Mouse (Mus musculus) CD8-positive naive resting alpha-beta T cell, adult 2 months (primary cell): ENCODE data around the gene Psmb8.

Experiments
- DNase-seq, 2 experiments: peaks; one replicate each; pipeline ENCODE4 v3.0.0; 2022; ENCODE audit warnings: low read depth in 2 of 2, low spot score in 2 of 2

Gene Psmb8

DNA sequence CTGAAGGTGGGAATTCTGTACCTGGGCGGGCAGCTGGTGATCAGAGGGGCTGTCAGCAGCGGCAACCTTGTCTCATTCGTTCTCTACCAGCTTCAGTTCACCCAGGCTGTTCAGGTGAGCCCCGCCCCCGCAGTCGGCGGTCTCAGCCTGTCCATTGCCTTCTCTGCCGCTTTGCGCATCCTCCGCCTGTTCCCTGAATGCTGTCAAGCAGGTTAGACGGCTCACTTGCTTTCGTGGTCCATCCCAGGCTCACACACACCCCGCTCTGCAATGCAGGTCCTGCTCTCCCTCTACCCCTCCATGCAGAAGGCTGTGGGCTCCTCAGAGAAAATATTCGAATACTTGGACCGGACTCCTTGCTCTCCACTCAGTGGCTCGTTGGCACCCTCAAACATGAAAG, 4.7 kb upstream of the Psmb8 start:
- DNase-seq: no peak

DNA sequence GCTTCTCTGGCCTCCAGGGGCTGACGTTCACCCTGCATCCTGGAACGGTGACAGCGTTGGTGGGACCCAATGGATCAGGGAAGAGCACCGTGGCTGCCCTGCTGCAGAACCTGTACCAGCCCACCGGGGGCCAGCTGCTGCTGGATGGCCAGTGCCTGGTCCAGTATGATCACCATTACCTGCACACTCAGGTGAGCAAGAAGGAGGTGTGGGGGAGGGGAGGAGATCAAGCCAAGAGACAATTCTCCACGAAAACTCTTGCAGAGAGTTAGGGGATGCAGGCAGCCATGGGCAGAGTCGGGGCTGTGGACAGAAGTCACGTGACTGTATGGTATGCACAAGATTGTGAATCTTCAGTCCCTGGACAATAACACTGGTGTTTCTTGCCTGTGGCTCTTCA, 4.1 kb upstream of the Psmb8 start:
- DNase-seq: no peak

DNA sequence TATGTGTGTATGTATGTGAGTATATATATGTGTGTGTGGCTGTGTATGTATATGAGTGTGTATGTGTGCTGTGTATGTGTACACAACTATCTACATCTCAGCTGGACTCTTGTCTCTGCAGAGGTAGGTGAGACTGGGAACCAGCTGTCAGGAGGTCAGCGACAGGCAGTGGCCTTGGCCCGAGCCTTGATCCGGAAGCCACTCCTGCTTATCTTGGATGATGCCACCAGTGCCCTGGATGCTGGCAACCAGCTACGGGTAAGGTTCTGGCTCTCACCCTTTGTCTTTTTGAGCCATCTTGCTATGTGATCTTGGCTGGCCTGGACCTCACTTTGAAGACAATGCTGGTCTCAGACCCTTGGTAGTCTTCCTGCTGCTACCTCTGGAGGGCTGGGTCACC, 2.8 kb upstream of the Psmb8 start:
- no peak for DNase-seq

DNA sequence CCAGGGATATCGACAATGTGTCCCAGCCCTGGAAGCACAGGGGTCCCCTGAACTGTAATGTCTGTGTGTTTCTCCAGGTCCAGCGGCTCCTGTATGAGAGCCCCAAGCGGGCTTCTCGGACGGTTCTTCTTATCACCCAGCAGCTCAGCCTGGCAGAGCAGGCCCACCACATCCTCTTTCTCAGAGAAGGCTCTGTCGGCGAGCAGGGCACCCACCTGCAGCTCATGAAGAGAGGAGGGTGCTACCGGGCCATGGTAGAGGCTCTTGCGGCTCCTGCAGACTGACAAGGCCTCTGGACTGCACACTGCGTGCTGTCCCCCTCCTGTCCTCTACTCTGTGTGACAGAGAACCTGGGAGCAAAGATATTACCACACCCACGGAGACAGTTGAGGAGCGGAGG, 1.0 kb upstream of the Psmb8 start:
- peak; percentile 70 to 73 for DNase-seq

DNA sequence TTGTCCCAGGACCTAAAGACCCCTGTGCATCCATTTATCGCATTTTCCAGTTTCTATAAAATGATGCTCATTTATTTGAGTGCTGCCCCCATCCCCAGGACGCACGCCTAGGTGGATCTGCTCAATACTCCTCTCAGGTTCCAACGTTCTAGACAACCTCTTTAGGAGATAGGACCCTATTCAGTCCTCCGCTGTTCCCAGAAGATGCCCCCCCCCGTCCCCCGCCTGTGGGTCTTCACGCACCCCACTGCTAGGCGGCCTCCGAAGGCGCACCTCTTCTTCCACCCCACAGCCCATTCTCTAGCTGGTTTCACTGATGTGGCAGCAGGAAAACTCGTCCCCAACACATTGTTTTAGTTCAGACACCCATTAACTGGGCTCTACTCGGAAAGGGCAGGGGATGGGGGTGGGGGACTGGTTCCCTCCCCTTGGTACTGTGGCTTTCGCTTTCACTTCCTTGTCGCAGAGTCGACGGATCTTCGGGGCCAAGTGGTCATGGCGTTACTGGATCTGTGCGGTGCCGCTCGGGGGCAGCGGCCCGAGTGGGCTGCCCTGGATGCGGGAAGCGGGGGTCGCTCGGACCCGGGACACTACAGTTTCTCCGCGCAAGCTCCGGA, 491 bp downstream of the Psmb8 start:
- DNase-seq: peak in 1 of 2 experiments; percentile 72

DNA sequence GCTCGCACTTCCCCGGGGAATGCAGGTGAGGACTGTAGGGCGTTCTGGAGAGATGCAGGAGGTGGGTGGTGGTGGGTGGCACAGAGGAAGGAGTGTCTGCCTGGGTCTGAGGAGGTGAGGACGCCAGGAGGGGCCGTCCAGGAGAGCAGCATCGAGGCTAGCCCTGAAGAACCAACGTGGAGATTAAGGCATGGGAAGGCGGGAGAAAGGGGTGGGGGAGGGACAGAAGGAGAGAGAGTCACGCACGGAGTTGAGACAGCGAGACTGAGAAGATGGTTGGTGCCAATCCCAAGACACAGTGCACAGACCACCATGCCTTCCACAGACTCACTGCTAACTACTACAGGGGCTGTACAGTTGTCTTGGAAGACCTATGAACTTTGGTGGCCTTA, 996 bp downstream of the Psmb8 start:
- no peak for DNase-seq

DNA sequence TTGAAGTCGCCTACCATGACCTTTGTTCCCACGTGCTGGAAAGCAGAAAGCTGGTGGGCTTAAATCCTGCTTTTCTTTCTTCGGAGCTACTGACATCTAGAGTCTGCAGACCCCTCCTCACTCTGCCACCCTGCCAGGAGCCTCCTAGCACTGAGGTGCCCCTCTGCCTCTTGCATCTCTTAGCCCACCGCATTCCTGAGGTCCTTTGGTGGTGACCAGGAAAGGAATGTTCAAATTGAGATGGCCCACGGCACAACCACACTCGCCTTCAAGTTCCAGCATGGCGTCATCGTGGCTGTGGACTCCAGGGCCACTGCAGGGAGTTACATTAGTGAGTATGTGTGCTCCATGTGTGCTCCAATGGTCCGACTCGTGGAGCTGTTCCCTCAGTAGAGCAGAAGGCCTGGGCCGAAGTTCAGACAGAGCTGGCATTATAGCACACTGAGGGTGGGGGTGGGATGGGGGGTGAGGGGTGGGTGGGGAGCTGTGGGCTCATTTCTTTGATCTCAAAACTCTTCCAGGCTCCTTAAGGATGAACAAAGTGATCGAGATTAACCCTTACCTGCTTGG, 1.6 kb downstream of the Psmb8 start:
- no peak for DNase-seq

DNA sequence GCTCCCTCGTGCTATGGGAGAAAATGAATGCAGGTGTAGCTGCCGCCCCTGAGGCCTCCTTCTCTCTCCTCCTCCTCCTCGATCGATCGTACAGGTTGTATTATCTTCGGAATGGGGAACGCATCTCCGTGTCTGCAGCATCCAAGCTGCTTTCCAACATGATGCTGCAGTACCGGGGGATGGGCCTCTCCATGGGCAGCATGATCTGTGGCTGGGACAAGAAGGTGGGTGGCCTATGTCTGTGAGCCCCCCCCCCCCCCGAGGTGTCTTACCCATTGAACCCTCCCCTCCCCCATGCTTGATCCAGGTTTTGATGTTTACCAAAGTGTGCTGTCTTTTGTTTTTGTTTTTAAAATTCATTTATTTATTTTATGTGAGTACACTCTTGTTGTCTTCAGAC, 2.5 kb downstream of the Psmb8 start:
- DNase-seq: no peak

DNA sequence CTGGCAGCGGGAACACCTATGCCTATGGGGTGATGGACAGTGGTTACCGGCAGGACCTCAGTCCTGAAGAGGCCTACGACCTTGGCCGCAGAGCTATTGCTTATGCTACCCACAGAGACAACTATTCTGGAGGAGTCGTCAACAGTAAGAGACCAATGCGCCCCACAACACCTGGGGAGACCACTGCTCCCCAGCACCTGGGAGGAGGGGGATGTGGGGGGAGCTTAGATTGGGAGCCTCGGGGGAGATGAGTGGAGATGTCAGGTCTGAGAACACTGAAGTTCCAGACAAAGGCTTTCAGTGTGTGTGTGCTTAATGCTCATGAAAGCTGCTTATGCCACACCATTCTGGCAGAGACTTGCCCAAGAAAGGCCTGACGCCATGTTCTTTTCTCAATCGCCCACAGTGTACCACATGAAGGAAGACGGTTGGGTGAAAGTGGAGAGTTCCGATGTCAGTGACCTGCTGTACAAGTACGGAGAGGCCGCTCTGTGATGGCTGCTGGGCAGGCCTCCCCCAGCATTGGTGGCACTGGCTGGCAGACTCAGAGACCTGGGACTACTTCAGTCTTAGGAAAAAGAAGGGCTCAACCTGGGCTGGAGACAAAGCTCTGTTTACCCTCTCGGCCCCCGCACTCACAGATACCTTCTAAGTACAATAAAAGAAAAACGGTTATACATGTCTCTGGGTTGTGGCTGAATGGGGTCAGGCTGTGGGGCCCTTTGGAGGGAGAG, 3.4 kb downstream of the Psmb8 start:
- DNase-seq: no peak

DNA sequence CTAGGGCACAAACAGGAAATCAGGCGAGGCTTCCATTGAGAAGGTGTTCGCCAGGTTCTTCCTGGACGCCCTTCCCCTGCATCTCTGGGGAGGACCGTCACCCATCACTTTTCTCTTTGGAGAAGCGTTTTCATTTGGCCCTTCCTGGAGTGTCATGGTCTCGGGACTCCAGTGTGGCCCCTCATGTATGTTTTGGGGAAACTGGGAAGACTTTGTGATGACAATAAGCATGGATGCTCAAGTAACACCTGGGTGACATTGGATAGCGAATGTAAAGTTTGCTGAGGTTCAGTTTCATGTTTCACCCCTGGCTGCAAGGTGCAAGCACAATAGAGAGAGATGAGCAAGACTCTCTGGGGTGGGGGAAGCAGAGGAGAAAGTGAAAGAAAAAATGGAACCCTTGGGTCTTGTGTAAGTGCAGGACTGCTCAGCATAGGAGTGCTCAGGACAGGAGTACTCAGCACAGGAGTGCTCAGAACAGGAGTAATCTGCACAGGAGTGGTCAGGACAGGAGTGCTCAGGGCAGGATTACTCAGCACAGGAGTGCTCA, 4.1 kb downstream of the Psmb8 start:
- no peak for DNase-seq

DNA sequence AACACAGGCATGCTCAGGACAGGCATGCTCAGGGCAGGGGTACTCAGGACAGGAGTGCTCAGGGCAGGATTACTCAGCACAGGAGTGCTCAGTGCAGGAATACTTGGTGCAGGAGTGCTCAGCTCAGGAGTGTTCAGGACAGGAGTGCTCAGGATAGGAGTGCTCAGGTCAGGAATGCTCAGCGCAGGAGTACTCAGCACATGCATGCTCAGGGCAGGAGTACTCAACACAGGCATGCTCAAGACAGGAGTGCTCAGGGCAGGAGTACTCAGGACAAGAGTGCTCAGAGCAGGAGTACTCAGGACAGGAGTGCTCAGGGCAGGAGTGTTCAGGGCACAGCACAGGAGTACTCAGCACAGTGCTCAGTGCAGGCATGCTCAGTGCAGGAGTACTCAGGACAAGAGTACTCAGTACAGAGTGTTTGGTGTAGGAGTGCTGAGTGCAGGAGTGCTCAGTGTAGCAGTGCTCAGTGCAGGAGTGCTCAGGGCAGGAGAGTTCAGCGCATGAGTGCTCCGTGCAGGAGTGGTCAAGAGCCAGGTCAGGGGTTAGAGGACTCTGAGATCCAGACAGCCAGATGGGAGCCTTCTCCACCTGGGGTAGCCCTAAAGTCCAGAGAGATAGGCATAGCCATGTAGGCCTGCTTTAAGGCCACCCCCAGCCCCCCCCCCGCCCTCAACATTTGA, 5.4 kb downstream of the Psmb8 start:
- no peak for DNase-seq

DNA sequence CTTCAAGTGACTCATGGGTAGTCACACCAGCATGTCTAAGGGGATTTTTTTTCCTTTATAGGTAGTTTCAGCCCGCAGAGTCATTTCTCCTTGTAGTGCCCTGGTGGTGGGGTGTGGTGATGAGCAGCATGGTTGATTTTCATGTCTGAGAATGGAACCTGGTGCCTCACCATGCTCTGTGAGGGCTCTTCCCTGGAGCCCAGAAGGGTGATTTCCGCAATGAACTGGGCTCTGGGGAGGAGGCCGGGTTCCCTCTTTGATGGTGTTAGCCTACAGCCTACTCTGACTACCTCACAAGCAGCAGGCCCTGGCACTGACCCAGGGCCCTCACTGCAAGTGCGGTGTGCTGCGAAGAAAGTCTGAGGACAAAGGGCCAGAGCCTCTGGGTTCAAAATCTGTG, 5.9 kb downstream of the Psmb8 start, which contains the start of gene Tap2:
TSS of gene Tap2 (plus strand) at position 84 of the 400 bp plus-strand sequence.
- DNase-seq: no peak

DNA sequence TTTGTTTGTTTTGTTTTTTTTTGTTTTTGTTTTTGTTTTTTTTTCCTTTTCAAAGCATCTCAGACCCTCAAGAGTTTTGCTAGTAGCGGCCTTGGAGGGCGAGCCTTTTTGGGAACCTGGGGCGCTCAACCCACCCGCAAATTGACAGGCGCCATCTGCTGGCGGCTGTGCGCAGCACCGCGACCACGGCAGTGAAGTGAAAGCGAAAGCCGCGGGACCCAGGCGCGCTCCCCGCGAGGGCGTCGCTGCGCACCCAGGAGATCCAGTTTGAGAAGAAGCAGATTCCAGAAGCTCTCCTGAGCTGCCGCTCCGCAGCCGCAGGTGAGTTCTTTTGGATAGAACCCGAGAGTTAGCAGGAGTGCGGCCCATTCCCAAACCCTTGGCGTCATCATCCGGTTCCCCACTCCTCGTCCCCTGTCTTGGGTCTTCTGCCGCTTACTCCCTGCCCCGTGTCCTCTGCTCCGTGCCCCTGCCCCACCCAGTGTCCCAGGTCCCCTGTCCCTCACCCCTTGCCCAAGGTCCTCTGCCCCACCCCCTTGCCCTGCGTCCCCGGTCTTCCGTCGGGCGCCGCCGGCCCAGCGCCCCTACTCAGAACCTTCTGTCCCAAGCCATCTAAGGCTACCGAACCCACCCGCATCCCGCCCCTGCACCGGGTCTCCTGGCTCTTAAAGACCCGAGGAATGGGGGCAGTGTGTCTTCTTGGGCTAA, 6.9 kb downstream of the Psmb8 start:
- peak; percentile 91 to 93 for DNase-seq

DNA sequence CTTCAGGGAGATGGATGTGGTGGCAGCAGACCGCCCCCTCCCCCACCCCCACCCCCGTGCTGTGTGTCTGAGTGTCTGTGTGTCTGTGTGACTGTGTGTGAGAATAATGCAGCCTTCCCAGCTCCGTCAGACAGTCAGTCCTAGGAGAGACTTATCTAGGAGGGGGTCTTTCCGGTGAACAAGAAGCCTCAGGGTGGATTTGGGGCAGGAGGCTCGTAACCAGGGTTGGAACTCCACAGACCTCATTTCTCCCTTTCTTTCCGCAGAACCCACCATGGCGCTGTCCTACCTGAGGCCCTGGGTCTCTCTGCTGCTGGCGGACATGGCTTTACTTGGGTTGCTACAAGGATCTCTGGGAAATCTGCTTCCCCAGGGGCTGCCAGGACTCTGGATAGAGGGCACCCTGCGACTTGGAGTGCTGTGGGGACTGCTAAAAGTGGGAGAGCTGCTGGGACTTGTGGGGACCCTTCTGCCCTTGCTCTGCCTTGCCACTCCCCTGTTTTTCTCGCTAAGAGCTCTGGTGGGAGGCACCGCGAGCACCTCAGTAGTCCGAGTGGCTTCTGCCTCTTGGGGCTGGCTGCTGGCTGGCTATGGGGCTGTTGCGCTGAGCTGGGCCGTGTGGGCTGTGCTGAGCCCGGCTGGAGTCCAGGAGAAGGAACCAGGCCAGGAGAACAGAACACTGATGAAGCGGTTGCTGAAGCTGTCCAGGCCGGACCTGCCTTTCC, 7.7 kb downstream of the Psmb8 start:
- DNase-seq: peak in 1 of 2 experiments; percentile 16

DNA sequence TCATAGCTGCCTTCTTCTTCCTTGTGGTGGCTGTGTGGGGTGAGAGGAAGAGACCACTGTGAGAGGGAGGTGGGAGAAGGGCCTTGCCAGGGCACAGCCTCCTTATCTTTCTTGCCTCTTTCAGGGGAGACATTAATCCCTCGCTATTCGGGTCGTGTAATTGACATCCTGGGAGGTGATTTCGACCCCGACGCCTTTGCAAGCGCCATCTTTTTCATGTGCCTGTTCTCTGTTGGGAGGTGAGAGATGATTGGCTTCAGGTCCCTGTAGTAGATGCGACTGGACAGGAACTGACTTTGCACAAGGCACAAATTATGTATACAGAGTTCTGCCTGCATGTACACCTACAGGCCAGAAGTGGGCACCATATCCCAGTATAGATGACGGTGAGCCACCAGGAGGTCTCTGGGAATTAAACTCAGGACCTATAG, 8.2 kb downstream of the Psmb8 start:
- peak in 1 of 2 experiments; percentile 42 for DNase-seq

DNA sequence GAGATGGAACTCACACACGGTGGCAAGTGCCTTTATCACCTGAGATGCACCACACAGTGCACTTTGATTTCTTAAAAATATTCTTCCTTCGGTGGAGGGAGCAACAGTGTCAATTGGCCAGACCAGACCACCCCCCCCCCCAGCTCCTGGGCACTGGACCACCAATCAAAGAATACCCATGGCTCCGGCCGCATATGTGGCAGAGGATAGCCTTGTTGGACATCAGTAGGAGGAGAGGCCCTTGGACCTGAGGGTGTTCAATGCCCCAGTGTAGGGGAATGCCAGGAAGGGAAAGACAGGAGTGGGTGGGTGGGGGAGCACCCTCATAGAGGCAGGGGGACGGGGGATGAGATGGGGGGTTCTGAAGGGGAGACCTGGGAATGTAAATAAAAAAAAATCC, 9.2 kb downstream of the Psmb8 start:
- DNase-seq: no peak

DNA sequence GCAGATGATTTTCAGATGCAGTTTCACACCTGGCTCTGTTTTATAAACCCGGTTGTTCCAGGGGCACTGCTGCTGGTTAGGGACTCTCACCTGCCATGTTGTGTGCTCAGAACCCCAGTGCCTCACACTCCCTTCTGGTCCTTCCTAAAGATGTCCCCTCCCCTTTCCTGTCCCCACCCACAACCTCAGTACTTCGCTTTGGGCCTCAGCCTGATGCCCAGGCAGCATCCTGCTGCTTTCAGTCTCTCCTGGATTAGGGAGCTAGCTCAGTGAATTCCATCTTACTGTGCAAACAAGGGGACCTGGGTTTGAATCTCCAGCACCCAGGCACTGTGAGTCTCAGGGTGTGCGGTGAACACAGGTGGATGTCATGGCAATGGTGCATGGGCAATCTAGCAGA, 9.9 kb downstream of the Psmb8 start:
- DNase-seq: no peak

DNA sequence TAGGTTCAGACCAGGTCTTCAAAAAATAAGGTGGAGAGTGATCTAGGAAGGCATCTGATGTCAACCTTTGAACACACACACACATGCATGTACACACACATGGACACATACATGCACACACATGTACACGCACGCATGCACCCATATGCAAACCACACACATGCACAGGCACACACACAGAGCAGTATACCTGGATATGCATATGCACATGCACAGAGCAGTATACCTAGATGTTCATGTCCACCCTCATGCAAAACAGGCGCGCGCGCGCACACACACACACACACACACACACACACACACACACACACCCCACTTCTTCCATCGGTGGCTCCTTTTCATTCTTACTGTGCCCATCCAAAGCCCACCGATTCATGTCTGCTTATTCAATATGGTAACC, 10.3 kb downstream of the Psmb8 start:
- DNase-seq: no peak

DNA sequence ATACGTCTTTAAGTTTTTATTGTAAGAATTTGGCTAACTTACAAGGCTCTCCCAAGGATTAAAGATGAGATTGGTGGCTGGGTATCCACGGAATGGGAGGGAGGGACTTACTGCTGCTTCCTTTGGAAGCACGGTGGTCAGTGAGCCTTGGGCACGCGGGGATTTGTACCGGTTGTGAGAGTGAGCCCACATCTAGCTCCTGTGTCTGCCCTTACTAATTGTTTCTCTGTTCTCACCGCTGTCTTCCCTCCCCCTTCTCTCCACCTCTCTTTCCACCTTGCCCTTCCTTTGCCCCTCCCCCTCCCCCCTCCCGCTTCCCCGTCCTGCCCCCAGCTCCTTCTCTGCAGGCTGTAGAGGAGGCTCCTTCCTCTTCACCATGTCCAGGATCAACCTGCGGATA, 10.9 kb downstream of the Psmb8 start:
- no peak for DNase-seq

DNA sequence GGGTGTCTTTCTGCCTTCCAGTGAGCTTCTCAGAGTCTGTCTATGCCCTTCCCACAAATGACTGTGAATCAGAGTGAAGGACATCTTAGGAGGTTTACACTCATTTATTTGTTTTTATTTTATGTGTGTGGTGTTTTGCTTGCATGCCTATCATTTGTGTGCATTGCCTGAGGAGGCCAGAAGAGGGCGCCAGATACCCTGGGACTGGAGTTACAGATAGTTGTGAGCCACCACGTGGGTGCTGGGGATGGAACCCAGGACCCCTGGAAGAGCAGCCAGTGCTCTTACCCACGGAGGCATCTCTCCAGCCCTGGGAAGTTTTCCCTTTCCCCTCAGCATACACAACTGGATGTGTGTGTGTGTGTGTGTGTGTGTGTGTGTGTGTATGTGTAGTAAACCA, 12.2 kb downstream of the Psmb8 start:
- DNase-seq: no peak
